Mouse (Mus musculus) liver, adult 2 months (tissue): ENCODE measurements at regions not wholly inside any gene's neighbourhood (a gene's known extent, or its start where the extent isn't known, plus 50 kb on each side); places are given as distances from the start of the nearest gene placed in this dataset.
A peak's percentile ranks its signal among the peaks of the same experiment; 100 is the strongest.

Experiments used
- DNase-seq: peaks from one replicate; pipeline ENCODE4 v3.0.0-alpha.2; 2011; ENCODE audit warnings: low read depth, low spot score; ENCODE audit errors: extremely low read depth
- H3K27ac ChIP-seq: fragments of 200-500 bp; replicated peaks from 2 replicates; pipeline ENCODE4 v1.5.1; 2012; ENCODE audit warnings: low read depth, mild to moderate bottlenecking, control low read depth, inconsistent platforms, low read length; ENCODE audit not compliant: insufficient read depth
- H3K27me3 ChIP-seq: fragments of 200-500 bp; 2 replicates; pipeline ENCODE4 v1.6.1; 2012; ENCODE audit warnings: mild to moderate bottlenecking, moderate library complexity, low read length, inconsistent platforms; ENCODE audit not compliant: control insufficient read depth, insufficient read depth
- H3K36me3 ChIP-seq: fragments of 200-500 bp; 2 replicates; pipeline ENCODE4 v1.6.1; 2012; ENCODE audit warnings: low read length, inconsistent platforms; ENCODE audit not compliant: control insufficient read depth, insufficient read depth
- H3K4me1 ChIP-seq: fragments of 200-500 bp; 2 replicates; pipeline ENCODE4 v1.6.1; 2011; ENCODE audit warnings: low read length; ENCODE audit not compliant: control insufficient read depth, insufficient read depth
- H3K4me3 ChIP-seq: fragments of 200-500 bp; 2 replicates; pipeline ENCODE4 v1.5.1; 2011; ENCODE audit warnings: low read depth, mild to moderate bottlenecking, control low read depth, low read length, moderate library complexity; ENCODE audit not compliant: insufficient read depth
- H3K79me2 ChIP-seq: fragments of 200-500 bp; 2 replicates; pipeline ENCODE4 v1.6.1; 2012; ENCODE audit warnings: inconsistent platforms, mild to moderate bottlenecking, low read length, moderate library complexity; ENCODE audit not compliant: control insufficient read depth, insufficient read depth
- H3K9ac ChIP-seq: fragments of 200-500 bp; 2 replicates; pipeline ENCODE4 v1.6.1; 2012; ENCODE audit warnings: low read depth, mild to moderate bottlenecking, control low read depth, inconsistent platforms, low read length
- CTCF ChIP-seq: fragments of 200-500 bp; IDR thresholded peaks from 2 replicates; pipeline ENCODE4 v1.5.1; 2011; ENCODE audit warnings: low read depth, low read length, control low read depth
- POLR2A ChIP-seq: fragments of 200-500 bp; IDR thresholded peaks from 2 replicates; pipeline ENCODE4 v1.6.1; 2011; ENCODE audit warnings: low read length, control low read depth; ENCODE audit not compliant: insufficient read depth; ENCODE audit errors: extremely low read depth
- WGBS: fragments of 180-500 bp; shearing (Covaris S2); methylation state at CpG from one replicate; pipeline ENCODE4 v1.1.7; 2018; 5-methylcytosine and 5-hydroxymethylcytosine counted together

- TF ChIP-seq CTCF (no peak), POLR2A (no peak)
- Histone ChIP-seq H3K27ac (no peak overlapping the region), H3K4me1 (peaks cover 5% of the 10 kb centered on the region), H3K4me3 (no peak overlapping the region), H3K36me3 (no peaks in the 10 kb centered on the region), H3K9ac (no peak overlapping the region), H3K27me3 (no peaks in the 10 kb centered on the region), H3K79me2 (no peaks in the 10 kb centered on the region)
- DNase-seq: no peak
- 73% methylated on average over 4 of the region's 4 CpGs for WGBS
These were observed 135.7 kb downstream of the Ttc32 start for GRCm38 (mm10) chr12:9165367-9165940.

DNA sequence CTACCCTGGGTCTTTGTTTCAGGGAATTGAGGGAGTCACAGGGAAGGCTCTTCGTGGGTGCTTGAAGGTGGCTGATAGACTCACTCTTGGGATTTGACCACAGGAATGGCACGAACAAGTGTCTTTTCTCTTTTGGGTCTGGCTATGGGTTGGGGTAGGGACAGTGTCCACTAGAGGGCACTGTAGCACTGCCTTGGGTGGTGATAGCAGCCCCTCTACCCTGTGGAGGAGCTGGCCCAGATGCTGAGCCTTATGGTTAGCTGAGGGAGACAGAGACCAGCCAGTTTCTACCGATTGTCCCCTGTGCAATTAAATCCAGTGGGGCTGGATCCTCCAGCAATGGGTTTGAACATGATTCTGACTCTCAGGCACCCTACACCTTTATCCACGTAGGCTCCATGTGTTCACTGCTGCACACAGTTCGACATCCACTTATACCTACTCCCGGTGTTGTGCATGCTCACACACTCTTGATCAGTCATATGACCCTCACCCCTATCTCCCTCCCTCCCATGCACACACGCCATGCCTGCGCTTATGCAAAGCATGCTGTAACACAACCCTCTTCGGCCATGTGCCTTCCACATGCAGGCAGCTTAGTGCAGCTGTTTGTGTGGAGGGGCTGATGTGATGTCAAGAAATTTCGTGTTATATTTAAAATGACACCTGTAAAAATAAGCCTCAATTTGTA is 136.6 kb downstream of the Ttc32 start:
- Histone ChIP-seq H3K79me2 (no peaks in the 10 kb centered on the region), H3K4me1 (peaks cover 5% of the 10 kb centered on the region), H3K27ac (no peak overlapping the region), H3K9ac (no peak overlapping the region), H3K4me3 (no peak overlapping the region), H3K36me3 (no peaks in the 10 kb centered on the region), H3K27me3 (no peaks in the 10 kb centered on the region)
- DNase-seq: peak; percentile 19
- TF ChIP-seq CTCF (peak; percentile 85), POLR2A (no peak)
- WGBS: 60% methylated on average over 10 of the region's 10 CpGs

- Histone ChIP-seq H3K9ac (no peak overlapping the region), H3K27me3 (no peaks in the 10 kb centered on the region), H3K4me1 (peaks cover 5% of the 10 kb centered on the region), H3K27ac (no peak overlapping the region), H3K79me2 (no peaks in the 10 kb centered on the region), H3K36me3 (no peaks in the 10 kb centered on the region), H3K4me3 (no peak overlapping the region)
- 19% methylated on average over 3 of the region's 3 CpGs for whole genome bisulfite sequencing
- TF ChIP-seq POLR2A (no peak), CTCF (no peak)
- peak; percentile 82 for DNase-seq
These were observed 139.2 kb downstream of the Ttc32 start for GRCm38 (mm10) chr12:9169008-9169407.

DNA sequence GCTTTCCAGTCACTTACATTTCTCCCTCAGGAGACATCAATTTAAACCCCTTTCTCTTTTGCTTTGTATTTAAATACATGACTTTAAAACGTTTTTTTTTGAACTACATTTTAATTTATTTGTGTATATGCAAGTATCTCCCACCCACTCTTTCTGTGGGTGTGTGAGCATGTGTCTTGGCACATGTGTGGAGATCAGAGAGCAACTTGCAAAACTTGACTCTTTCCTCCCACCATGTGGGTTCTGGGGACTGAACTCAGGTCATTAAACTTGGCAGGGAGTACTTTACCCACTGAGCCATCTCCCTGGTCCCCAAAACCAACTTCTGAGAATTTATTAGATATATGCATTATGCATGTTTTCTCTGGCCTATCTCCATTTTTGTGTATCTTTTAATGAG is 143.9 kb downstream of the Ttc32 start:
- DNase-seq: peak; percentile 71
- no peaks in the 10 kb centered on the region for H3K79me2 ChIP-seq
- no peak overlapping the region for H3K27ac ChIP-seq
- no peaks in the 10 kb centered on the region for H3K36me3 ChIP-seq
- TF ChIP-seq CTCF (no peak), POLR2A (no peak)
- 0% methylated on average over 1 of the region's 1 CpGs for WGBS
- H3K9ac ChIP-seq: no peak overlapping the region
- H3K4me3 ChIP-seq: no peak overlapping the region
- no peaks in the 10 kb centered on the region for H3K27me3 ChIP-seq
- peaks cover 5% of the 10 kb centered on the region for H3K4me1 ChIP-seq

GRCm38 (mm10) chr12:9174327-9174726 is 144.5 kb downstream of the Ttc32 start:
- no peak overlapping the region for H3K4me3 ChIP-seq
- H3K4me1 ChIP-seq: peaks cover under 1% of the 10 kb centered on the region
- no peak overlapping the region for H3K9ac ChIP-seq
- H3K27me3 ChIP-seq: no peaks in the 10 kb centered on the region
- no peaks in the 10 kb centered on the region for H3K36me3 ChIP-seq
- DNase-seq: no peak
- WGBS: 87% methylated on average over 9 of the region's 9 CpGs
- TF ChIP-seq POLR2A (no peak), CTCF (no peak)
- no peak overlapping the region for H3K27ac ChIP-seq
- H3K79me2 ChIP-seq: no peaks in the 10 kb centered on the region

DNA sequence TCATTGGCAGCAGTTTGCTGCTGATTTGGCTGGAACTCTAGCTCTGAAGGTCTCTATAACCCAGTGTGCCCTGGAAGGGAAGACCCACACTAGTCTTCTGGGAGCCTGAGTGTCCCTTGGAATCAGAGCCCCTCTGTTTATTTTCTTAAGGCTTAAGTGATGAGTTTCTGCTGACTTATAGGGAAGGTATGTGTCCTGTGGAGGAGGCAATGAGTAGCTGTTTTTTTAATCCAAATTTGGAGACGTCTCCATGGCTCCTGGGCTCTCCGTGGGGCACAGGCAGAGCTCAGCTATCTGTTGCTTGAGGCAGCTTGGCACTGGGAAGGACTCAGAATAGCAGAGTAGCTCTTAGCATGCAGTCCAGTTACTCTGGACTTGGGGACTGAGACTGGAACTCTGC is 146.4 kb downstream of the Ttc32 start:
- 79% methylated on average over 2 of the region's 2 CpGs for WGBS

More for the DNA sequence above, 146.4 kb downstream of the Ttc32 start:
- H3K79me2 ChIP-seq: no peaks in the 10 kb centered on the region
- no peaks in the 10 kb centered on the region for H3K4me1 ChIP-seq
- no peak overlapping the region for H3K9ac ChIP-seq
- no peak for DNase-seq
- H3K36me3 ChIP-seq: no peaks in the 10 kb centered on the region
- no peak overlapping the region for H3K27ac ChIP-seq
- H3K27me3 ChIP-seq: no peaks in the 10 kb centered on the region
- TF ChIP-seq CTCF (no peak), POLR2A (no peak)
- H3K4me3 ChIP-seq: no peak overlapping the region
